Mouse (Mus musculus): ENCODE data around the gene Stn1. TPM values are rescaled to one million over a fixed set of nuclear protein-coding genes. Genes with fewer than 3 reads are reported as not detected.

Gene Stn1
- total and polyA plus RNA-seq, 2 experiments from 2014 or later = 19.5 to 28.1 TPM

DNA sequence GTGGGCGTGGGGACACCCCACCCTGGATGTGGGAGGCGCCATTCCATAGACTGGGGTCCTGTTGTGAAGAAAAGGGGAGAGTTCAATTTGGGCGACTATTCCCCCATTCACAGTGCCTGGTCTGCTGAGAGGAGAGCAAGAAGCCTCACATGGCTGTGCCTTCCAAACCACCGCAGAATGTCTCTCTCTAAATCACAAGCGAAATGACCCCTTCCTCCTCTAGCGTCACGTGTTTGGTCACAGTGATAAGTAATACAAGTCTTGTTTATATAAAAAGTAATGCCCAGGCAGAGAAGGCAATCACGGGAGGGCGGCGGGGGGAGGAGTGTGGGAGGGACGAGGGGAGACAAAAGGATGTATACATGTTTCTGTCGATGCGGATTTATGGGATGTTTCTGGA is 26.4 kb upstream of the Stn1 start:
- no peaks in the 10 kb centered on the region; the same call in 1 of the 2 replicates for H3K27me3 ChIP-seq (ENCODE audit: insufficient read depth, low read length)
- H3K9ac ChIP-seq (replicated peaks; ENCODE audit: low read length, poor library complexity, severe bottlenecking) = no peak overlapping the region
- TF ChIP-seq CTCF (IDR thresholded peaks at IDR 0.05) = no peak
- no peak overlapping the region for H3K4me3 ChIP-seq (ENCODE audit: low read depth, low read length)
- DNase-seq (ENCODE audit: low spot score) = no peak
- H3K9me3 ChIP-seq (ENCODE audit: low read length) = no peaks in the 10 kb centered on the region
- H3K36me3 ChIP-seq (ENCODE audit: insufficient read depth, low read length) = no peaks in the 10 kb centered on the region
- 80% methylated on average over 13 of the region's 13 CpGs for WGBS
- no peak for ATAC-seq (ENCODE audit: low FRiP score)
- H3K4me2 ChIP-seq (ENCODE audit: low read depth, low read length, poor library complexity, severe bottlenecking) = no peak overlapping the region
- no peak overlapping the region for H3K27ac ChIP-seq (ENCODE audit: low read depth, low read length)
- no peaks in the 10 kb centered on the region for H3K4me1 ChIP-seq (ENCODE audit: insufficient read depth, low read length)

DNA sequence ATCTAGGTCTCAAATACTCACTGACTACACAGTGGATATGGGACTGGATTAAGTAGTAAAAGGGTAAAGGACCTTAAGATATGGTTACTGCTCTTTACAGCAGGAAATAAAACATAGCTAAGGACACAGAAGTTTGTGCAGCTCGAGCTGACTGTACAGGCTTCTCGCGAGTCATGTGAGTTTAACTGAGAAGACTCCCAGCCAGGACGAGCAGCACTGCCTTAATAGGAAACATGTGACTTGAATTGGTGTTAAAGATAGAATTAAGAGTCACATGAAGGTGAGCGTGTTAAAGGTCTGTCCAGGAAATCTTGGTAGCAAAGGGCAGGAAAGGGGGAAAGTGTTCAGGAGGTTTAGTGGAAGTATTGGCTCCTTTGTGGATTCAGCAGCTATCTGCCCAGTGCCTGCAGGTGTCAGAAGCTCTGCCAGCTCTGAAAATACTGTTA is 24.7 kb upstream of the Stn1 start:
- H3K9ac ChIP-seq (replicated peaks; ENCODE audit: low read length, poor library complexity, severe bottlenecking) = no peak overlapping the region
- H3K9me3 ChIP-seq (ENCODE audit: low read length) = no peaks in the 10 kb centered on the region
- DNase-seq (ENCODE audit: low spot score) = no peak
- H3K4me1 ChIP-seq (ENCODE audit: insufficient read depth, low read length) = no peaks in the 10 kb centered on the region
- H3K4me3 ChIP-seq (ENCODE audit: low read depth, low read length) = no peak overlapping the region
- no peak for ATAC-seq (ENCODE audit: low FRiP score)
- 77% methylated on average over 5 of the region's 5 CpGs for WGBS
- no peaks in the 10 kb centered on the region for H3K36me3 ChIP-seq (ENCODE audit: insufficient read depth, low read length)
- TF ChIP-seq CTCF (IDR thresholded peaks at IDR 0.05) = no peak
- no peak overlapping the region for H3K4me2 ChIP-seq (ENCODE audit: low read depth, low read length, poor library complexity, severe bottlenecking)
- no peaks in the 10 kb centered on the region; the same call in 1 of the 2 replicates for H3K27me3 ChIP-seq (ENCODE audit: insufficient read depth, low read length)
- H3K27ac ChIP-seq (ENCODE audit: low read depth, low read length) = no peak overlapping the region

DNA sequence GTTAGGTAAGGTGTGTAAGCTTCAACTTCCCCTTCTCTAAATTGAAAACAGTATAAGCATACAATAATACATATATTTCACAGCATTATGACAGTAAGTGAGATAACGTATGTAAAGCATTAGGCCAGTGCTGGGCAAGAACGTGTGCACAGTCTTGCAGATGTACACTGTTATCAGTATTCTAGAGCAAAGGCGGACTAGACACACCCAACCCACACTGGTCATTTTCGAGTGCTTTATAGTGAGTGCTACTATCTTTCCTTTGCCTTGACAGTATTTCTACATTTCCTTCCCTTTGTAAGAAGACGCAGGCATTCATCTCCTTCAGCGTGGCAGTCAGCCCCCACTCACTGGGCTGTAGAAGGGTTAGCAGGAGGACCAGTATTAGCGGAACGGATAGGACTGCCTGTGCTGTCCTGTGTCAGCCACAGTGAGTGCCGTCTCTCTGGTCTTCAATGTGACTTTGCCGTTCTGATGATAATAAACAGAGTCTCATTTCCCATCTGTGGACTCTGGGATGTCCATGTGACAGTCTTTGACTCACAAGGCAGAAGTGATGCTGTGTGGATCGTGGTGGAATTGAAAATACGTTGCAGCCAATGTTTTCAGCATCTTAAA is 23.3 kb upstream of the Stn1 start:
- ATAC-seq (ENCODE audit: low FRiP score) = no peak
- WGBS = 86% methylated on average over 12 of the region's 12 CpGs

DNA sequence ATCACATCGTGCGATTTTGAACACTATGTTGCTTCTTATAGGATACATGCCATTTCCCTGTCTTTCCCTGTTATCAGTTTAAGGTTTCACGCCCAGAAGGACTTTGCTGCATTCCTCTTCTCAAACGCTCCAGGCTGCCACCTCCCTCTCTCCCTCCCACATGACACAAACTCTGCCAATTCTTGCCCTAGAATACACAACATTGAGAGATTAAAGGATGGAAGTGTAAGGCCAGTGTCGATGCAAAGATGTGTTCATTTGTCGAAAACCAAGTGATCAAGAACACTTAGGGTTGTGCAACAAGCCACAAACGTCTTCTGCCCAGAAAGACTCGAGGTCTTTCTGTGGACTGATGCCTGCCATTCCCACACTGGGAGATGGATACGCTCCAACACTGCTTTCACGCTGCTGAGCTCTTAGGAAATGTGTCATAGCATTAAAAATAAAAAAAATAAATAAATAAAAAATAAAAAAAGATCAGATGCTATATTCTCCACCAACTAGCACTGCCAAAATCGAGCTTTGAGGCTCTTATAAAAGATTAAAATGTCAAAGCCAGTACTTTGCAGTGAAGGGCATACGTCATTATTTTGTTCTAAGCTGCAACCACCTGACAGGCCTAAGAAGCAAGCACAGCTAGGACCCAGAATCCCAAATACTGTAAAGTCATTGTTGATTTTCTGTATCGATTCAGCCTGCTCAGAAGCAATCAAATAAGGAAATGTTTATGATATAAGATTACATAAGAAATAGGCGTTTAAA is 22.6 kb upstream of the Stn1 start:
- no peak overlapping the region for H3K4me3 ChIP-seq (ENCODE audit: low read depth, low read length)
- H3K4me1 ChIP-seq (ENCODE audit: insufficient read depth, low read length) = no peaks in the 10 kb centered on the region
- H3K9ac ChIP-seq (replicated peaks; ENCODE audit: low read length, poor library complexity, severe bottlenecking) = no peak overlapping the region
- WGBS = 37% methylated on average over 14 of the region's 14 CpGs
- no peak for DNase-seq (ENCODE audit: low spot score)
- no peak for TF ChIP-seq CTCF (IDR thresholded peaks at IDR 0.05)
- H3K27me3 ChIP-seq (ENCODE audit: insufficient read depth, low read length) = no peaks in the 10 kb centered on the region; the same call in 1 of the 2 replicates
- H3K27ac ChIP-seq (ENCODE audit: low read depth, low read length) = no peak overlapping the region
- no peak for ATAC-seq (ENCODE audit: low FRiP score)
- H3K9me3 ChIP-seq (ENCODE audit: low read length) = no peaks in the 10 kb centered on the region
- no peak overlapping the region for H3K4me2 ChIP-seq (ENCODE audit: low read depth, low read length, poor library complexity, severe bottlenecking)
- H3K36me3 ChIP-seq (ENCODE audit: insufficient read depth, low read length) = no peaks in the 10 kb centered on the region

More for the DNA sequence above, 23.3 kb upstream of the Stn1 start:
- H3K9ac ChIP-seq (replicated peaks; ENCODE audit: low read length, poor library complexity, severe bottlenecking) = no peak overlapping the region
- DNase-seq (ENCODE audit: low spot score) = no peak
- H3K9me3 ChIP-seq (ENCODE audit: low read length) = no peaks in the 10 kb centered on the region
- H3K27ac ChIP-seq (ENCODE audit: low read depth, low read length) = no peak overlapping the region
- H3K27me3 ChIP-seq (ENCODE audit: insufficient read depth, low read length) = no peaks in the 10 kb centered on the region; the same call in 1 of the 2 replicates
- H3K4me1 ChIP-seq (ENCODE audit: insufficient read depth, low read length) = no peaks in the 10 kb centered on the region
- H3K4me2 ChIP-seq (ENCODE audit: low read depth, low read length, poor library complexity, severe bottlenecking) = no peak overlapping the region
- H3K36me3 ChIP-seq (ENCODE audit: insufficient read depth, low read length) = no peaks in the 10 kb centered on the region
- H3K4me3 ChIP-seq (ENCODE audit: low read depth, low read length) = no peak overlapping the region
- no peak for TF ChIP-seq CTCF (IDR thresholded peaks at IDR 0.05)

DNA sequence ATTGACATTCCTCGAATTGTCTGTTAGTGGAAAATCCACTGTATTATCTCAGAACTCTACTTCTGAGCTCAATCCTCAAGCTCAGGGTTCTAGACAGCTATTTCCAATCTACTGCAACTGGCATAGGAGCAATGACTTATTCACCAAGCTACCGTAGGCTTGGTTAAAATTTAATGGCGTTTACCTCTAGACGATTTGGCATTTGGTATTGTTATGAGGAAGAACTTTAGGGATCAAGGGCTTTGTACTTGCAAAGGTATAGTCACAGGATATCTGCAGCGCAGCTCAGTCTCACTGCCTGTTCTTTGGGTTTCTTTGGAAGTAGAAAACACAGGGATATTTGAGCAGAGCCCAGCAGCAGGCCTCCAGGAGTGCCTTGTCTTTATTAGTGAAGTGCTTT is 21.8 kb upstream of the Stn1 start:
- Histone ChIP-seq H3K4me2 (ENCODE audit: low read depth, low read length, poor library complexity, severe bottlenecking) (no peak overlapping the region), H3K9ac (replicated peaks; ENCODE audit: low read length, poor library complexity, severe bottlenecking) (no peak overlapping the region), H3K4me3 (ENCODE audit: low read depth, low read length) (no peak overlapping the region), H3K27ac (ENCODE audit: low read depth, low read length) (no peak overlapping the region), H3K9me3 (ENCODE audit: low read length) (no peaks in the 10 kb centered on the region), H3K36me3 (ENCODE audit: insufficient read depth, low read length) (no peaks in the 10 kb centered on the region), H3K27me3 (ENCODE audit: insufficient read depth, low read length) (no peaks in the 10 kb centered on the region; the same call in 1 of the 2 replicates), H3K4me1 (ENCODE audit: insufficient read depth, low read length) (no peaks in the 10 kb centered on the region)
- ATAC-seq (ENCODE audit: low FRiP score) (no peak), DNase-seq (ENCODE audit: low spot score) (no peak)
- WGBS = 37% methylated on average over 5 of the region's 5 CpGs
- no peak for TF ChIP-seq CTCF (IDR thresholded peaks at IDR 0.05)

DNA sequence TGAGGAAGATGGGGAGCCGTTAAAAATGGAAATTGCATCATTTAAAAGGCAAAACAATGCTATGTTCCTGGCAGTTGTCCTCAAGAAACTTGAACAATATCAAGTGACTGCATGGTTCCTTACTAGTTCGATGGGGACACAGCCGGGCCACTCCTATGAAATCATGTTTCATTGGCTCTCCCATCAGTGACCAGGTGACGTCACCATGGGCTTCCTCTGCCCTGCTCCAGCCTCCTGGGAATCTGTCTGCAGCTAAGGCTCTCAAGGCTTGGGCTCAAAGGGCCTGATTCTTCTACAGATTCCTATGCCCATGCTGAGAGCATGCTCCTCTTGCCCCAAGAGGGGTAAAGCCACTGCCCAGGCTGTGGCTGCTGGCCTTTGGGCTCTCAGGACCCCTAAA is 12.3 kb upstream of the Stn1 start:
- no peak overlapping the region for H3K4me3 ChIP-seq (ENCODE audit: low read depth, low read length)
- H3K27me3 ChIP-seq (ENCODE audit: insufficient read depth, low read length) = no peaks in the 10 kb centered on the region
- no peak overlapping the region for H3K9ac ChIP-seq (replicated peaks; ENCODE audit: low read length, poor library complexity, severe bottlenecking)
- H3K4me2 ChIP-seq (ENCODE audit: low read depth, low read length, poor library complexity, severe bottlenecking) = no peak overlapping the region
- no peaks in the 10 kb centered on the region for H3K9me3 ChIP-seq (ENCODE audit: low read length)
- ATAC-seq (ENCODE audit: low FRiP score) = no peak
- H3K27ac ChIP-seq (ENCODE audit: low read depth, low read length) = no peak overlapping the region
- H3K4me1 ChIP-seq (ENCODE audit: insufficient read depth, low read length) = no peaks in the 10 kb centered on the region
- H3K36me3 ChIP-seq (ENCODE audit: insufficient read depth, low read length) = no peaks in the 10 kb centered on the region
- DNase-seq (ENCODE audit: low spot score) = no peak
- 76% methylated on average over 4 of the region's 4 CpGs for WGBS
- TF ChIP-seq CTCF (IDR thresholded peaks at IDR 0.05) = no peak
